Mouse (Mus musculus) CD4-positive, CD25-positive, alpha-beta regulatory T cell, adult 4 months (primary cell): ENCODE data around the gene Mboat2. TPM values are rescaled to one million over a fixed set of nuclear protein-coding genes. Genes with fewer than 3 reads are reported as not detected.

Source experiments
- ATAC-seq: one replicate; pipeline ENCODE4 v1.8.0; 2017
- polyA plus RNA-seq, 2 experiments: library from polyadenylated mRNA; unstranded; fragments of 100-300 nt; shearing (Covaris generic); gene quantifications; one replicate each; pipeline ENCODE4 v1.2.1; 2017

Mboat2 gene
- under 1 TPM; 0.15 to 0.34 TPM for polyA plus RNA-seq

GRCm38 (mm10) chr12:24830766-24831152 lies at the start of gene Mboat2:
Mboat2 (plus strand) TSS chr12:24830879.
- peak; percentile 18 for ATAC-seq

GRCm38 (mm10) chr12:24783735-24784134 lies 46.9 kb upstream of the Mboat2 start:
- ATAC-seq, result no peak

- ATAC-seq, result no peak
Measured at GRCm38 (mm10) chr12:24785882-24786281, 44.8 kb upstream of the Mboat2 start.

GRCm38 (mm10) chr12:24786316-24786715 lies 44.4 kb upstream of the Mboat2 start:
- ATAC-seq, result no peak

- no peak for ATAC-seq
Measured at GRCm38 (mm10) chr12:24789659-24790058, 41.0 kb upstream of the Mboat2 start.

GRCm38 (mm10) chr12:24811230-24811629 lies 19.4 kb upstream of the Mboat2 start:
- ATAC-seq, result no peak

- no peak for ATAC-seq
Measured at GRCm38 (mm10) chr12:24811906-24812305, 18.8 kb upstream of the Mboat2 start.

GRCm38 (mm10) chr12:24822831-24823230 lies 7.8 kb upstream of the Mboat2 start:
- no peak for ATAC-seq

GRCm38 (mm10) chr12:24823636-24824354 lies 6.9 kb upstream of the Mboat2 start:
- no peak for ATAC-seq

- no peak for ATAC-seq
Measured at GRCm38 (mm10) chr12:24830086-24830485, 593 bp upstream of the Mboat2 start.

GRCm38 (mm10) chr12:24831153-24831963 lies 679 bp downstream of the Mboat2 start:
- ATAC-seq, result peak; percentile 71

- ATAC-seq, result peak; percentile 6
Measured at GRCm38 (mm10) chr12:24831964-24832427, 1.3 kb downstream of the Mboat2 start.

GRCm38 (mm10) chr12:24832438-24832837 lies 1.8 kb downstream of the Mboat2 start:
- ATAC-seq, result no peak

GRCm38 (mm10) chr12:24837947-24838346 lies 7.3 kb downstream of the Mboat2 start:
- no peak for ATAC-seq

GRCm38 (mm10) chr12:24841115-24841879 lies 10.6 kb downstream of the Mboat2 start:
- no peak for ATAC-seq

GRCm38 (mm10) chr12:24842299-24842910 lies 11.7 kb downstream of the Mboat2 start:
- ATAC-seq, result no peak

- no peak for ATAC-seq
Measured at GRCm38 (mm10) chr12:24843395-24844072, 12.9 kb downstream of the Mboat2 start.

- ATAC-seq, result no peak
Measured at GRCm38 (mm10) chr12:24845344-24845743, 14.7 kb downstream of the Mboat2 start.

- no peak for ATAC-seq
Measured at GRCm38 (mm10) chr12:24848107-24848506, 17.4 kb downstream of the Mboat2 start.

GRCm38 (mm10) chr12:24857354-24857753 lies 26.7 kb downstream of the Mboat2 start:
- ATAC-seq, result no peak

- no peak for ATAC-seq
Measured at GRCm38 (mm10) chr12:24859357-24859756, 28.7 kb downstream of the Mboat2 start.

- no peak for ATAC-seq
Measured at GRCm38 (mm10) chr12:24860436-24860835, 29.8 kb downstream of the Mboat2 start.
